Mouse (Mus musculus) testis, adult 2 months (tissue): ENCODE data around the gene Spa17.

Experiments
- CTCF ChIP-seq: fragments of 200-500 bp; IDR thresholded peaks from 2 replicates; pipeline ENCODE4 v1.5.1; 2012; ENCODE audit warnings: low read depth, mild to moderate bottlenecking, inconsistent platforms, low read length, moderate library complexity; ENCODE audit not compliant: control insufficient read depth, insufficient read depth, insufficient replicate concordance
- POLR2A ChIP-seq: fragments of 200-500 bp; IDR thresholded peaks from 2 replicates; pipeline ENCODE4 v1.6.1; 2012; ENCODE audit warnings: low read depth, mild to moderate bottlenecking, inconsistent platforms, low read length, moderate library complexity; ENCODE audit not compliant: control insufficient read depth

DNA sequence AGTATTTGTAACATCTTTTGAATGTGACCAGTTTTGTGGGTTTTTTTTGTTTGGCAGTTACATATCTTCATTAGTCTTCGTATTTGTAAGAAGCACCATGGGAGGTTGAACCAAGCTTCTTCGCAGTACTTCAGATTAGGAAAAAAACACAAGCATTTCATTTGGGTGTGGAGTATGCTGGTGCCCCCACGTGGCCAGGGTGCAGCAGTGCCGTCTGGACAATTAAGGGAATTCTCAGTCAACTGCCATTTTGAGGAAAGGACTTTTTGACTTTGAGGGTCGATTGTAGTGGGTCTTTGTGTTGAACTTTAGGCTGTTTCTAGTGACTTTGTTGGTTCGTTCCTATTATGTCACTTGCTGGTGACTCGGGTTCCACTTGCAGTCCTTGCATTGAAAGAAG, 22.8 kb upstream of the Spa17 start:
- TF ChIP-seq POLR2A (no peak), CTCF (peak; percentile 57; the same call in 1 of the 2 replicates)
